Mouse (Mus musculus) E14TG2a.4 (cell line): ENCODE data around the gene Eprs.

Experiments
- CTCF ChIP-seq: conservative IDR thresholded peaks from 2 replicates; pipeline ENCODE4 v1.5.1; 2014; ENCODE audit warnings: low read length
- POU5F1 ChIP-seq: IDR thresholded peaks from 2 replicates; pipeline ENCODE4 v1.6.1; 2014; ENCODE audit warnings: low read length, borderline replicate concordance

DNA sequence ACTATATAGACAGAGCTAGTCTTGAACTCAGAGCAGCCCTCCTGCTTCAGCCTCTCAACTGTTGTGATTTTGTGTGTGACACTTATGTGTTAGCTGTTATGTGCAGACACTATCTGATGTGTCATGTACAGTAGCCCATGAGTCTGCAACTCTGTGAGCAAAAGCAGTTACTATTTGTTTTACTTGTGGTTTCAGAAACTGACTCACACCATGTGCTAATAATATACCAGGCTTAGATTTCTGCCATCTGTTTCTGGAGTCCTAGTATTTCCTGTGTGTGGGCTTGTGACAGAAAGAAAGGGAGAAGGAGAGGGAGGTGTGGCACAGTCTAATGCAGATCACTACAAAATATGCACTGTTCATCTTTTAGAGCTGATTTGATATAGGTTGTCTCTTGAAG, 13.5 kb downstream of the Eprs start:
- TF ChIP-seq CTCF, result no peak
- TF ChIP-seq POU5F1, result no peak
